Mouse (Mus musculus): ENCODE results near the gene Ksr1.

Gene Ksr1

GRCm38 (mm10) chr11:79146331-79146767 is at the start of gene Ksr1:
TSS of gene Ksr1 (minus strand) at chr11:79146407.
- peak; percentile 93 for DNase-seq (ENCODE audit: low spot score)

GRCm38 (mm10) chr11:79192176-79192575 is 46.0 kb upstream of the Ksr1 start:
- DNase-seq (ENCODE audit: low spot score) = no peak

GRCm38 (mm10) chr11:79191214-79191613 is 45.0 kb upstream of the Ksr1 start:
- DNase-seq (ENCODE audit: low spot score) = no peak

- DNase-seq (ENCODE audit: low spot score) = no peak
Measured at GRCm38 (mm10) chr11:79190257-79190656, 44.0 kb upstream of the Ksr1 start.

- peak; percentile 82 for DNase-seq (ENCODE audit: low spot score)
Measured at GRCm38 (mm10) chr11:79188176-79188575, 42.0 kb upstream of the Ksr1 start.

DNA sequence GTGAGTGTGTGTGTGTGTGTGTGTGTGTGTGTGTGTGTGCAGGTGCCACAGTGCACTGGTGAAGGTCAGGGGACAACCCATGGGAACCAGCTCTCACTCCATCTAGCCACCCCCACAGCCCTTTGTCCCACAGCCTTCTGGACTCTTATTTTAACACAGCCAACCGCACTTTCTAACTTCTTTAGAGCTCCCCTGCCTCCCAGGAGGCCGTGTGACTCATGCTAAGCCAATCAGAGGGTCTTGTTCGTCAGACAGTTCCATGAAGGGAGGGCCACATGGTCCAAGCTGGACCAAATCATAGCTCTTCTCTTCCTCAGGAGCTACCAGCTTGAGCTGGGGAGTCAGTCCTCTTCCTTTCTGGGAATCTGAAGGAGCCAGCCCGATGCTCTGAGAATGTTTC is 41.1 kb upstream of the Ksr1 start:
- DNase-seq (ENCODE audit: low spot score) = no peak

DNA sequence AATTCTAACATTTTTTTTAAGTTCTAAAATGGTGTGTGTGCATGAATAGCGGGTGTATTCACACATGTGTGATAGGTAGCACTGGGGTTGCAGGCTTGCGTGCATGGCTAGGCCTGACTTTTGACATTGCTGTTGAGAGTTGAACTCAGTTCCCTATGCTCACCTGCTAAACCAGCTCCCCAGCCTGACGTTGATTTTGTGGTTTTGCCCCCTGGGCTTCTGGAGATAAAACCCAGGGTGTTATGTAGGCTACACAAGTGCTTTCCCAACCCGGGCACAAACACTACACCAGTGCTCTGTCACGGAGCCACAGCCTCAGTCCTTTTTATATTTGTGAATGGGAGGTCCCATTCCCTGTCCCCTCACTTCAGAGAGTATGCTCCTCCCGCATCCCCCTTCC is 39.5 kb upstream of the Ksr1 start:
- no peak for DNase-seq (ENCODE audit: low spot score)

GRCm38 (mm10) chr11:79184126-79184888 is 38.1 kb upstream of the Ksr1 start:
- no peak for DNase-seq (ENCODE audit: low spot score)

DNA sequence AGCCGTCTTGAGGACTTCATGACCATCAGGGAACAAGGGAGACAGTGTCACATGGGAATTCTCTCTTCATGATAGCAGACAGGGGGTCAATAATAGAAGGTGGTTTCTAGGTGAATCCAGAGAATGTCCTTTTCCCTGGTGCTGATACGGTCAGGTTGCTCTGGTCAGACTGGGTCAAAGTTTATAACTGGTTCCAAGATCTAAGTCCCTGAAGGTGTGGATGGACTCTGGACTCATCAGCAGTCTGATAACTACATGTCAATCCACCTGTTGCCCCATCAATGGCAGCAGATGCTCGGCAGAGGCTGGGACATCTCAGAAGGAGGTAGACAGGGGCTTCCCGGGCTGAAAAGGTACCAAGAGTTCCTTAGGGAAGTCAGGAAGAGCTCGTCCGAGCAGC is 37.2 kb upstream of the Ksr1 start:
- no peak for DNase-seq (ENCODE audit: low spot score)

GRCm38 (mm10) chr11:79182881-79183280 is 36.7 kb upstream of the Ksr1 start:
- DNase-seq (ENCODE audit: low spot score) = peak; percentile 43

DNA sequence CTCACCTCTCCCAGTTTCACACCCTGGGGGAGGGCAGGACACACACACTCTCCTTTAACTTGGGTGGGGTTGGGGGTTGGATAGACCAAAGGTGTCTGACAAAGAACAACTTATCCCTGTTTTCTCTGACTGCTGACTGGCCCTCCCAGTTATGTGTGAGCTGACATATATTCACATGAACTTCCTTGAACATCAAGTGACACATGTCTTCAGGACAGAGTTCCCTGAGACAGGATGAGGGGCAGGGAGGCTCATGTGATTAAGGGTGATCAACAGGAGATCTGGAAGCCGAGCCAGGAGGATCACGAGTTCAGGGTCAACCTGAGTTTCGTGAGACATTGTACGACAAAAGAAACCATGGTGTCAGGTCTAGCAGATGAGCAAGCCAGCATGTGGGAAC is 35.7 kb upstream of the Ksr1 start:
- no peak for DNase-seq (ENCODE audit: low spot score)

GRCm38 (mm10) chr11:79176687-79177086 is 30.5 kb upstream of the Ksr1 start:
- no peak for DNase-seq (ENCODE audit: low spot score)

- DNase-seq (ENCODE audit: low spot score) = no peak
Measured at GRCm38 (mm10) chr11:79172054-79172453, 25.8 kb upstream of the Ksr1 start.

DNA sequence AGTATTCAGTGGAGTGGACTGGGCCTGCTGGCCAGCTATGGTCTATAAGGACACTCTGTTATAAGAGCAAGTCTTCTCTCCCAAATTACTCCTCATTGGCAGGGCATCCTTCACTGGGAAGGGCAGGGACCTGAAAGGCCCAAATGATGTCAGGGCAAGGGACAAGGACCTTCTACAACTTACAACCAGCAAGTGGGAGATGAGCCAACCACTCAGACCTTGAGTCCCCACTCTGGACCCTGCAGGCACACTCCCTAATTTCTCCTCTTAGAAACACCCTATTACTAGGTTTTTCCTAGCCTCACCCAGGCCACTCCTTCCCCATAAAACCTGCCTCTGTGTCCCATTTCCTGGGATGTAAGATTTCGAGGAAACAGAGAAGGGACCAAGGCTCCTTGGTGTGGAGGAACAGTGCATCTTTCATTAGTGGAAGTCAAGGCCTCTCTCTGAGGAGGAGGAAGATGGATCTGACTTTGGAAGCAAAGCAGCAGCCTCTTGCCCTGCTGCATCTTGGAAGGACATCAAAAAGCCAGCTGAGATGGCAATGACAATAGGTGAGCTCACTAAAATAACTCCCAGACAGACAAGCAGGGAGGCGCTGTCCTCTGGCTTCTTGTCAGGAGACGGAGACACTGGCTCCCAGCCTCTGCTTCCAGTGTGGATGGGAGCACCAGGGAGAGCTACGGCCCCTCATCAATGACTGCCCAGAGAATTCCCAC is 20.5 kb upstream of the Ksr1 start:
- DNase-seq (ENCODE audit: low spot score) = no peak

DNA sequence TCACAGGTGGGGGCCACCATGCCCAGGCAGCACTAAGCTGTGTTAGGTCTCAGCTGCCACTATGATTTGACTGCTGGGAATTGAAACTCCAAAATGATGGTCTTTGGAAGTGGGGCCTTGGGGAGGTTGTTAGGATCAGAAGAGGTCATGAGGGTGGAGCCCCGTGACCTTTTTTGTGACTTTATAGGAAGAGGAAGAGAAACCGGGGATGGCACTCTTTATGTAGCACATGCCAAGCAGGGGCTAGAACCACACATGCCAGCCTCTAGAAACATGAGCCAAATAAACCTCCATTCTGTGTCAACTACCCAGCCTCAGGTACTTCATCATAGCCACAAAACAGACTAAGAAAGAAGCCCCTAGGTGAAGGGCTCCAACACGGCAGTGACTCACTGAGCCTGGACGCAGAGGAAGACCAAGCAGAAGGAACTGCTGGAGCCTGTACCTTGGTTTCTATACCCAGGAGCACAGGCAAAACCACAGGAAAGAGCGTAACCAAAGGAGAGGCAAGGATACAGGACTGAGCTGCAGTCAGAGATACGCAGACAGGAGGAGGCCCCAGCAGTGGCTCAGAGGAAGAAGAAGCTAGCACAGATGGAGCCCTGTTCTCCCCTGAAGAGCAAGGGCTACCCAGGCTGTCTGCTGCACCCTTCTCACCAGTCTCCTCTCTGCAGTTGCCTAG is 15.0 kb upstream of the Ksr1 start:
- no peak for DNase-seq (ENCODE audit: low spot score)

- DNase-seq (ENCODE audit: low spot score) = no peak
Measured at GRCm38 (mm10) chr11:79160127-79160526, 13.9 kb upstream of the Ksr1 start.

GRCm38 (mm10) chr11:79157729-79158128 is 11.5 kb upstream of the Ksr1 start:
- DNase-seq (ENCODE audit: low spot score) = no peak

DNA sequence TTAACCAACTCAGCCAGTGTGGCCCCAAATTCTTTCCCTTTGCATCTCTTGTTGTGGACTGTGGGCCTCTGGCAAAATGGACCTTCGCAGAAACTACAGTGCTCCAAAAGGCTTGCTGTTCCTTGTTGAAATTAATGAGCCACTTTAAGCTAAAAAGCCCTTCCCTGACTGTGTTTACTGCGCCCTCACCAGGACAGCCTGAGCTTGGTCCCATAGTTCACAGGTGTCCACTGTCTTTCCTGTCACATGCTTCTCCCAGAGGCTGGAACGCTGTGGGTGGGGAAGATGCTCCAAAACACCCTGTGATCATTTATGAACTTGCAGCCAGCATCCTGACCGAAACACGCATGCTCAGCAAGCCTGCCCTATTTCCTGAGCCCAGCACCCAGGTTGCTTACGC is 9.1 kb upstream of the Ksr1 start:
- no peak for DNase-seq (ENCODE audit: low spot score)

DNA sequence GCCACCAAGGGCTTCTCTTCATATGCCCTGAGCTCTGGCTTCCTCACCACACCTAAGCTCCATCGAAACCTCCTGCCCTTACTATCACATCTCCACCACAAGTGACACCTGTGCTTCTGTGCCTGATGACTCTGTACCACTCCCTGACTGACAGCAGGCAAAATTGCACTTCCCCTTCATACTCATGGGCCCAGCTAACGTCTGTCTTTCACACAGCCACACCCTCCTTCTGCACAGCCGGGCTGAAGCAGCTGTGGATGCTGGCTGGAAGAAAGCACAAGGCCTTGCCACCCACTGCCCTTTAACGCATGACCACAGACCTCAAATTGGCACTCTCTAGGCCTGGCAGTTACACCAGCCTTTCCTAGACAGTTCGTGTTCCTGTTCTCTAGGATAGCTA is 6.5 kb upstream of the Ksr1 start:
- no peak for DNase-seq (ENCODE audit: low spot score)

GRCm38 (mm10) chr11:79151874-79152273 is 5.7 kb upstream of the Ksr1 start:
- DNase-seq (ENCODE audit: low spot score) = no peak

DNA sequence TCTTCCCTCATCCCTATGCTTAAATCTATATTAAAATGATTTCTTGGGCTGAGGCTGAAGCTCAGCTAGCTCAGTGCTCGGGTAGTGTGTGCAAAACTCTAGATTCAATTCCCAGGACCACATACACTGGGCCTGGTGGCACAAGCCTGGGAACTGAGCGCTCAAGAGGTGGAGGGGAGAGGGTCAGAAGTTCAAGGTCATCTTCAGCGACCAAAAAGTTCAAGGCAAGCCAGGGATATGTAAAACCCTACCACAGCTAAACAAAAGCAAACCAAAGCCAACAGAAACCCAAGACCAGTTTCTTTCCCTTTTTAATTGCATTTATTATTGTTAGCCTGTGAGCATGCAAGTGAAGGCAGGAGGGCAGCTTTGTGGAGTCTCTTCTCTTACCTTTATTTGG is 4.1 kb upstream of the Ksr1 start:
- DNase-seq (ENCODE audit: low spot score) = no peak

DNA sequence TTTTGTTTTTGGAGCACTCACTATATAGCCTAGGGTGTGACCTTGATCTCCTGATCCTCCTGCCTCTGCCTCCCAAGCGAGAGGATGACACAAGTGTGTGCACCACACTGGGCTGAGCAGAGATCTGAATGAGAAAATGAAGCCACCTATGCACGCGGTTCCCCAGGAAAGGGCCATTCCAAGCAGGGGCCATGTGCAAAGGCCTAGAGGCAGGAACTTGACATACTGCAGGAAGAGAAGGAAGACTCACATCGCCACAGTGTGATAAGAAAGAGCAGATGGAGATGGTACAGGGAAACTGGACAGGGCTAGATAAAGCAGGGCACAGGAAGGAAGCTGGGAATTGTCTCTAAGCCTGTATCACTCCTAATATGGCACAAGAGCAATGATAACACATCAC is 3.1 kb upstream of the Ksr1 start:
- no peak for DNase-seq (ENCODE audit: low spot score)

GRCm38 (mm10) chr11:79148783-79149182 is 2.6 kb upstream of the Ksr1 start:
- DNase-seq (ENCODE audit: low spot score) = no peak
